Mouse (Mus musculus): ENCODE measurements at regions not wholly inside any gene's neighbourhood (a gene's known extent, or its start where the extent isn't known, plus 50 kb on each side); places are given as distances from the start of the nearest gene placed in this dataset.
A peak's percentile ranks its signal among the peaks of the same experiment; 100 is the strongest.

- DNase-seq (ENCODE audit: low spot score) (peak; percentile 80), ATAC-seq (peak; percentile 84)
- Histone ChIP-seq H3K36me3 (ENCODE audit: insufficient read depth, low read length) (no peaks in the 10 kb centered on the region), H3K9ac (replicated peaks; ENCODE audit: low read depth) (no peak overlapping the region), H3K4me3 (ENCODE audit: low read depth, low read length) (no peak overlapping the region), H3K4me1 (ENCODE audit: insufficient read depth, low read depth, low read length) (peaks cover 19% of the 10 kb centered on the region), H3K4me2 (replicated peaks; ENCODE audit: low read depth, low read length) (no peak overlapping the region), H3K9me3 (ENCODE audit: low read length) (no peaks in the 10 kb centered on the region), H3K27me3 (replicated peaks; ENCODE audit: insufficient read depth, low read length) (no peaks in the 10 kb centered on the region), H3K27ac (ENCODE audit: low read length) (peak overlapping the region; percentile 69)
- peak; percentile 19; the same call in 1 of the 2 replicates for TF ChIP-seq CTCF (IDR thresholded peaks at IDR 0.05)
- peak; percentile 68; the same call in 1 of the 2 replicates for TF ChIP-seq EP300 (IDR thresholded peaks at IDR 0.05)
- 23% methylated on average over 5 of the region's 5 CpGs for WGBS
These were observed 112.8 kb upstream of the Frmd6 start for GRCm38 (mm10) chr12:70712322-70713024.

GRCm38 (mm10) chr12:70713499-70714280 lies 111.6 kb upstream of the Frmd6 start:
- Histone ChIP-seq H3K9ac (replicated peaks; ENCODE audit: low read depth) (no peak overlapping the region), H3K9me3 (ENCODE audit: low read length) (no peaks in the 10 kb centered on the region), H3K36me3 (ENCODE audit: insufficient read depth, low read length) (no peaks in the 10 kb centered on the region), H3K4me2 (replicated peaks; ENCODE audit: low read depth, low read length) (no peak overlapping the region), H3K27ac (ENCODE audit: low read length) (peak overlapping the region; percentile 69; the same call in 1 of the 2 replicates), H3K27me3 (replicated peaks; ENCODE audit: insufficient read depth, low read length) (no peaks in the 10 kb centered on the region), H3K4me1 (ENCODE audit: insufficient read depth, low read depth, low read length) (peaks cover 13% of the 10 kb centered on the region), H3K4me3 (ENCODE audit: low read depth, low read length) (no peak overlapping the region)
- TF ChIP-seq EP300 (IDR thresholded peaks at IDR 0.05) (no peak), CTCF (IDR thresholded peaks at IDR 0.05) (no peak)
- DNase-seq (ENCODE audit: low spot score), result no peak
- no peak for ATAC-seq
- 33% methylated on average over 18 of the region's 18 CpGs for WGBS

- ATAC-seq (peak; percentile 49; the same call in 1 of the 2 replicates), DNase-seq (ENCODE audit: low spot score) (peak; percentile 28)
- 66% methylated on average over 10 of the region's 11 CpGs for WGBS
- TF ChIP-seq EP300 (IDR thresholded peaks at IDR 0.05), result no peak
- TF ChIP-seq CTCF (IDR thresholded peaks at IDR 0.05), result no peak
- Histone ChIP-seq H3K4me3 (ENCODE audit: low read depth, low read length) (no peak overlapping the region), H3K27me3 (replicated peaks; ENCODE audit: insufficient read depth, low read length) (no peaks in the 10 kb centered on the region), H3K9me3 (ENCODE audit: low read length) (no peaks in the 10 kb centered on the region), H3K9ac (replicated peaks; ENCODE audit: low read depth) (no peak overlapping the region), H3K4me2 (replicated peaks; ENCODE audit: low read depth, low read length) (no peak overlapping the region), H3K36me3 (ENCODE audit: insufficient read depth, low read length) (no peaks in the 10 kb centered on the region), H3K4me1 (ENCODE audit: insufficient read depth, low read depth, low read length) (peaks cover 17% of the 10 kb centered on the region), H3K27ac (ENCODE audit: low read length) (peak overlapping the region; percentile 32; the same call in 1 of the 2 replicates)
These were observed 111.0 kb upstream of the Frmd6 start for GRCm38 (mm10) chr12:70714281-70714679.

- H3K9ac ChIP-seq (replicated peaks; ENCODE audit: low read depth), result no peak overlapping the region
- H3K9me3 ChIP-seq (ENCODE audit: low read length), result no peaks in the 10 kb centered on the region
- no peak overlapping the region for H3K4me2 ChIP-seq (replicated peaks; ENCODE audit: low read depth, low read length)
- H3K27ac ChIP-seq (ENCODE audit: low read length), result no peak overlapping the region
- ATAC-seq (no peak), DNase-seq (ENCODE audit: low spot score) (no peak)
- peaks cover 30% of the 10 kb centered on the region for H3K4me1 ChIP-seq (ENCODE audit: insufficient read depth, low read depth, low read length)
- H3K27me3 ChIP-seq (replicated peaks; ENCODE audit: insufficient read depth, low read length), result no peaks in the 10 kb centered on the region
- H3K36me3 ChIP-seq (ENCODE audit: insufficient read depth, low read length), result no peaks in the 10 kb centered on the region
- 98% methylated on average over 2 of the region's 2 CpGs for WGBS
- no peak overlapping the region for H3K4me3 ChIP-seq (ENCODE audit: low read depth, low read length)
- no peak for TF ChIP-seq EP300 (IDR thresholded peaks at IDR 0.05)
- TF ChIP-seq CTCF (IDR thresholded peaks at IDR 0.05), result no peak
These were observed 109.5 kb upstream of the Frmd6 start for GRCm38 (mm10) chr12:70715836-70716235.

- no peak for TF ChIP-seq CTCF (IDR thresholded peaks at IDR 0.05)
- TF ChIP-seq EP300 (IDR thresholded peaks at IDR 0.05), result peak; percentile 75
- H3K4me3 ChIP-seq (ENCODE audit: low read depth, low read length), result no peak overlapping the region
- H3K27ac ChIP-seq (ENCODE audit: low read length), result no peak overlapping the region
- no peaks in the 10 kb centered on the region for H3K36me3 ChIP-seq (ENCODE audit: insufficient read depth, low read length)
- no peaks in the 10 kb centered on the region for H3K27me3 ChIP-seq (replicated peaks; ENCODE audit: insufficient read depth, low read length)
- H3K4me1 ChIP-seq (ENCODE audit: insufficient read depth, low read depth, low read length), result peaks cover 21% of the 10 kb centered on the region; the same call in 1 of the 2 replicates
- WGBS, result 3% methylated on average over 1 of the region's 1 CpGs
- no peaks in the 10 kb centered on the region for H3K9me3 ChIP-seq (ENCODE audit: low read length)
- peak; percentile 39 for DNase-seq (ENCODE audit: low spot score)
- H3K9ac ChIP-seq (replicated peaks; ENCODE audit: low read depth), result no peak overlapping the region
- peak; percentile 44; the same call in 1 of the 2 replicates for ATAC-seq
- H3K4me2 ChIP-seq (replicated peaks; ENCODE audit: low read depth, low read length), result no peak overlapping the region
These were observed 106.7 kb upstream of the Frmd6 start for GRCm38 (mm10) chr12:70718602-70719001.

GRCm38 (mm10) chr12:70719255-70719654 lies 106.1 kb upstream of the Frmd6 start:
- WGBS, result 29% methylated on average over 4 of the region's 4 CpGs
- no peak overlapping the region for H3K4me3 ChIP-seq (ENCODE audit: low read depth, low read length)
- DNase-seq (ENCODE audit: low spot score) (peak; percentile 10), ATAC-seq (0 out of 2 replicates have a peak, but pooled peaks have one; percentile 7)
- no peak overlapping the region for H3K9ac ChIP-seq (replicated peaks; ENCODE audit: low read depth)
- H3K4me2 ChIP-seq (replicated peaks; ENCODE audit: low read depth, low read length), result no peak overlapping the region
- H3K27ac ChIP-seq (ENCODE audit: low read length), result peak overlapping the region; percentile 20
- peaks cover 16% of the 10 kb centered on the region; the same call in 1 of the 2 replicates for H3K4me1 ChIP-seq (ENCODE audit: insufficient read depth, low read depth, low read length)
- no peaks in the 10 kb centered on the region for H3K36me3 ChIP-seq (ENCODE audit: insufficient read depth, low read length)
- TF ChIP-seq CTCF (IDR thresholded peaks at IDR 0.05) (no peak), EP300 (IDR thresholded peaks at IDR 0.05) (no peak)
- H3K27me3 ChIP-seq (replicated peaks; ENCODE audit: insufficient read depth, low read length), result no peaks in the 10 kb centered on the region
- no peaks in the 10 kb centered on the region for H3K9me3 ChIP-seq (ENCODE audit: low read length)
